Mouse (Mus musculus) hindbrain, embryonic 15.5 days (tissue): ENCODE measurements around the gene Nkx2-3. TPM values are rescaled to one million over a fixed set of nuclear protein-coding genes. Genes with fewer than 3 reads are reported as not detected.

Source experiments
- ATAC-seq: fragments of 200-750 bp; cut with Nextera tagmentation; 2 replicates; pipeline ENCODE4 v1.8.0; 2017; ENCODE audit warnings: low read depth, moderate number of reproducible peaks, moderate TSS enrichment; ENCODE audit not compliant: low FRiP score
- H3K27ac ChIP-seq: fragments of 300-500 bp; sonication (generic); replicated peaks from 2 replicates; pipeline ENCODE4 v1.5.1; 2015; ENCODE audit warnings: mild to moderate bottlenecking, inconsistent platforms
- H3K27me3 ChIP-seq: fragments of 300-500 bp; sonication (generic); 2 replicates; pipeline ENCODE4 v1.6.1; 2015; ENCODE audit warnings: control low read depth, inconsistent platforms
- H3K36me3 ChIP-seq: fragments of 300-500 bp; sonication (generic); 2 replicates; pipeline ENCODE4 v1.6.1; 2015; ENCODE audit warnings: control low read depth, inconsistent platforms
- H3K4me1 ChIP-seq: fragments of 300-500 bp; sonication (generic); replicated peaks from 2 replicates; pipeline ENCODE4 v1.6.1; 2015; ENCODE audit warnings: control low read depth, inconsistent platforms
- H3K4me2 ChIP-seq: fragments of 300-500 bp; sonication (generic); 2 replicates; pipeline ENCODE4 v1.6.1; 2015; ENCODE audit warnings: moderate library complexity, mild to moderate bottlenecking, inconsistent platforms
- H3K4me3 ChIP-seq: fragments of 300-500 bp; sonication (generic); 2 replicates; pipeline ENCODE4 v1.5.1; 2015; ENCODE audit warnings: mild to moderate bottlenecking, inconsistent platforms
- H3K9ac ChIP-seq: fragments of 300-500 bp; sonication (generic); 2 replicates; pipeline ENCODE4 v1.6.1; 2015; ENCODE audit warnings: inconsistent platforms
- H3K9me3 ChIP-seq: fragments of 300-500 bp; sonication (generic); 2 replicates; pipeline ENCODE4 v1.6.1; 2016; ENCODE audit warnings: control low read depth, inconsistent platforms
- WGBS: fragments of 180-500 bp; shearing (Covaris S2); methylation state at CpG from one replicate; pipeline ENCODE4 v1.1.7; 2015; 5-methylcytosine and 5-hydroxymethylcytosine counted together
- polyA plus RNA-seq: library from polyadenylated mRNA; unstranded; fragments of >200 nt; fragmentation: Nextera tagmentation; extraction: Ambion mirVana; gene quantifications from 2 replicates; pipeline ENCODE4 v1.2.1, GENCODE M21; 2015

Nkx2-3 gene
- polyA plus RNA-seq, result 0.21 and 1.1 TPM in 2 replicates

DNA sequence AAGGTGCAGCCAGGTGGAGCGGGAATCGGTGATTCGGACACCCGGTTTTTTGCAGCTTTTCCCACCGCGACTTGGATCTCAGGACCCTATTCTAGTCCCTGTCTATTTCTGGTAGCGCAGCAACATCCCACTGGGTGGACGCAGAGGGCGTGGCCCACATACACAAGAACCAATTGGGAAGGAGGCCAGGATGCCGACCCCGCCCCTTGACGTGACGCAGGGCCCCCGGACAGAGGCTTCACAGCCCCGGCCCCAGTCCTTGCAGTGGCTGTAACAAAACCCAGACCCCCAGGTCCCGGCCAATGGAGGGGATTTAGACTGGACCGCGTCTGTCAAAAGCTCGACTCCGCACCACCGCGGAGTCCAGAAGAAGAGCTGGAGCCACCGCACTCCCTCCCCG is at the start of gene Nkx2-3:
TSS of gene Nkx2-3 (plus strand) at position 275 of the 400 bp plus-strand sequence.
- H3K4me2 ChIP-seq, result no peak within 1 kb of the TSS
- no peaks in the 10 kb centered on the region for H3K9me3 ChIP-seq
- H3K9ac ChIP-seq, result no peak within 1 kb of the TSS
- no peak within 1 kb of the TSS for H3K27ac ChIP-seq
- ATAC-seq, result no peak
- no peak within 1 kb of the TSS for H3K4me3 ChIP-seq
- H3K27me3 ChIP-seq, result peaks cover 70% of the 10 kb centered on the region
- under 1% methylated on average over 24 of the region's 24 CpGs for WGBS
- H3K4me1 ChIP-seq, result peaks cover 15% of the 10 kb centered on the region
- no peaks in the 10 kb centered on the region for H3K36me3 ChIP-seq

DNA sequence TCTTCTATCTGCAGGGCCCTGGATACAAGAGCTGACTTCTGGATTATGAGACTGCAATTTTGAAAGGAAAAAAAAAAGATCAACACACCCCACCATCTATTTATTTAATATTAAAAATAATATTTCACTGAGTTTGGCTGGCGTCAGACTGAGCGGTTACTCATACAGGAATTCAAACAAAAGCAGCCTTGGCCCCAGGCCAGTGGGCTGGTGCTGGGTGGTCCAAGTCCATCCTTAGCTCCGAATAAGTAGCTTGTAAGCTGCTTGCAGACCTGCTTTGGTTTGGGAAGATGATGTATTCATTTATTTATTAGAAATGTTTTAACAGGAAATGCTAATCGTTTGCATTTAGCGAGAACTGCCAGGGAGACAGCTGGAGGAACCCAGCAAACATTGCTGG is 49.0 kb upstream of the Nkx2-3 start:
- Histone ChIP-seq H3K36me3 (no peaks in the 10 kb centered on the region), H3K27ac (no peak overlapping the region), H3K9me3 (no peaks in the 10 kb centered on the region), H3K4me1 (no peaks in the 10 kb centered on the region), H3K27me3 (no peaks in the 10 kb centered on the region), H3K9ac (no peak overlapping the region), H3K4me3 (no peak overlapping the region), H3K4me2 (no peak overlapping the region)
- ATAC-seq, result no peak
- WGBS, result 77% methylated on average over 5 of the region's 5 CpGs

DNA sequence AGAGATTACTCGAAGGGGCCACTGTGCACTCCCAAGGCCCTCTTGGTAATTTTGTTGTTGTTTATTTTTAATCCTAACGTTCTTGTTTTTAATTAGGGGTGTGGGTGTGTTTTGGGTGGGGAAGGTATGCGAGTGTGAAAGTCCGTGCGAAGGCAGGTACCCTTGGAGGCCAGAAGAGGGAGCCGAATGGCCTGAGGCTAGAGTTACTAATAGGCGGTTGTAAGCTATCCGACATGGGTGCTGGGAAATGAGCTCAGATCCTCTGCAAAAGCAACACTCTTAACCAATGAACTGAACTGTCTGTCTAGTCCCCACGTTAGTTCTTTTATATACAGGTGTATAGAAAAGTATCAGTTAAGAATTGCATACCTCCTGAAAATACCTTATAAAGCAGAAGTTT is 43.8 kb upstream of the Nkx2-3 start:
- Histone ChIP-seq H3K27me3 (peaks cover 26% of the 10 kb centered on the region), H3K9me3 (no peaks in the 10 kb centered on the region), H3K4me3 (no peak overlapping the region), H3K4me1 (no peaks in the 10 kb centered on the region; the same call in 1 of the 2 replicates), H3K4me2 (no peak overlapping the region), H3K27ac (no peak overlapping the region), H3K9ac (no peak overlapping the region), H3K36me3 (no peaks in the 10 kb centered on the region)
- ATAC-seq, result no peak
- 53% methylated on average over 9 of the region's 9 CpGs for WGBS

DNA sequence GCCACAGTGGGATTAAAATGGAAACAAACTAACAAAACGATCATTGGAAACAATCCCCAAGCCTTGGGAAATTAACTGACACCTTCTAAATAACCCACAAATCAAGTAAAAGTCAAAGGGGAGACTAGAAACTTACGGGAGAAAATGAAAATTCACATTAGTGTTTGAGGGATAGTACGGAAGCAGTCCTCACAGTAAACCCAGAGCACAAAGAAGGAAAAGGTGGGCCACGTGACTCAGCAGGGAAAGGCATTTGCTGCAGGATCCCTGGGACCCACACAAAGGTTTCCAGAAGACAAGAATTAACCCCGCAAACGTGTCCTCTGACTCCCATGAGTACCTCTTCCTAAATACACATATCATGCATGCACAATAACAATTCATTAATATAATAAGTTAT is 43.0 kb upstream of the Nkx2-3 start:
- H3K9ac ChIP-seq, result no peak overlapping the region
- peaks cover 32% of the 10 kb centered on the region for H3K27me3 ChIP-seq
- no peak overlapping the region for H3K4me2 ChIP-seq
- no peaks in the 10 kb centered on the region for H3K9me3 ChIP-seq
- no peak overlapping the region for H3K27ac ChIP-seq
- 58% methylated on average over 6 of the region's 6 CpGs for WGBS
- H3K4me3 ChIP-seq, result no peak overlapping the region
- no peaks in the 10 kb centered on the region for H3K36me3 ChIP-seq
- H3K4me1 ChIP-seq, result no peaks in the 10 kb centered on the region; the same call in 1 of the 2 replicates
- ATAC-seq, result no peak

DNA sequence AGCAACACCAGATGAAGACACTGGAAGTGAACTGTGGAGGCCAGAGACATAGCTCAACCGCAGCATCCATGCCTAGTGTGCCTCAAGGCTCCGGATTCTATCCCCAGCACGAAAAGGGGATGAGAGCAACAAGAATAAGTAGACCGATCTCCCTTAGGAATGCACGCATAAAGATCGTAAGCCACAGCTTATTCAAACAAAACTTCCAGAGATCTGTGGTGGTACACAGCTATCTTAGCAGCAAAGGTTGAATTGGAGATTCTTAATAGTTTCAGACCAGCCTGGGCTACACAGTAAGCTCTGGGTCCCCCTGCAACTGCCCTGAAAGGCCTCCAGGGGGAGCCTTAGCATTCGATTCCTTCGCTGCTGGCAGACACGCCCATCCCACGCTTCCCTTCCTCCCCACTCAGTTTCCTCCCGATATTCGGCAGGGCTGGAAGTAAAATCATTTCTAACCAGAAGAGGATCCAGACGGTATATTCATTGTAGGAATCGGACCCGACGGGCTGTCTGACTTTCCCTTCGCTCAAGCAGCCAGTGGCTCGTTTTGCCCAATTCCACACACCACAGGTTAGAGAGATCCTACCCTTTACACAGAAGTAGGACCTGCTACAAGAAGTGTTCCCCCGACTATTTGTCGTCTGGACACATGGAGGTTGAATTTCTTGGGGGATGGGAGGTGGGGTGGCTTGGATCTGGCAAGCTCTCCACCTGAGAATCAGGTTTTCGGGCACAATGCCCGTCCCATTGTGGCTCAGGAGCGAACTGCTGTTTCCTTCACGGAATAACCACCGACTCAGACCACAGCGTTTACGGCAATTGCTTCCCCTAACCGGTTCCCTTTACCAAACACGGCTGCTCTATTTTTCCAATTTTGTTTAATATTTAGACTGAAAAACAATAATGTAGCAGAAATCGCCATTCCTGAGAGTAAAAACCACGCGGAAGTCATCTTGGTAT is 41.0 kb upstream of the Nkx2-3 start:
- peaks cover 34% of the 10 kb centered on the region for H3K27me3 ChIP-seq
- peak overlapping the region; percentile 83 for H3K4me2 ChIP-seq
- peak overlapping the region; percentile 49 for H3K4me3 ChIP-seq
- peak overlapping the region; percentile 46 for H3K27ac ChIP-seq
- H3K36me3 ChIP-seq, result no peaks in the 10 kb centered on the region
- peak overlapping the region; percentile 47 for H3K9ac ChIP-seq
- H3K4me1 ChIP-seq, result no peaks in the 10 kb centered on the region; the same call in 1 of the 2 replicates
- peak; percentile 84 for ATAC-seq
- WGBS, result 14% methylated on average over 32 of the region's 32 CpGs
- H3K9me3 ChIP-seq, result no peaks in the 10 kb centered on the region

DNA sequence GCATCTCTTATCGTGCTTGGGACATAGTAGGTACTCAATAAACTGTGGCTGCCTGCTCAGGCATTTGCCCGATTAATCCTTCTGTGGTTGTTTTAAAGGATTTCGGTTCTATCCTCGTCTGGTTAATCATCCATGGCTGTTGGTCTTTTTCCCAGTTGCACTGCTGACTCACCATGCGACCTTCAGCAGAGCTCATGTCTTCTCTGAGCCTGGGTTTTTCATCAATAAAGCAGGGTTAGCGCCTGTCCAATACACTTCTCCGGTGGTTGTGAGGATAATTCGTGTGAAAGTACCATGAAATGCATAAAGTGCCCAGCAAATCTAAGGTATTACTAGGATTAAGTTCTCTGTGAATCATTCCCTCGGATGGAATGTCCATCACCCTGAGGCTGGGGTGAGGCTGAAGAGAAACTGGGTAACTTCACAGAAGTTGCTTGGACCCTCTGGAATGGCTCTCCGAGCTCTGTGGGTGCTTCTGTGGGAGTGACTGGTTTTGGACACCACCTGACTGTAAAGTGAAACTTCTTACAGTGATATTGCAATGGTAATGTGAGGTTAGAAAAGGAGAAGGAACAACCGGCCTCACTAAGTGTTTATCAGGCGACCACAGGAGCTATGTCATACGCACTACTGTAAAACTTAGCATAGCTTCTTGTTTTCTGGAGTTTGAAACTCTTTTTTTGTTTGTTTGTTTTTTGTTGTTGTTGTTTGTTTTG is 32.9 kb upstream of the Nkx2-3 start:
- no peak overlapping the region for H3K9ac ChIP-seq
- ATAC-seq, result no peak
- no peaks in the 10 kb centered on the region for H3K9me3 ChIP-seq
- no peaks in the 10 kb centered on the region for H3K4me1 ChIP-seq
- 88% methylated on average over 13 of the region's 13 CpGs for WGBS
- H3K4me3 ChIP-seq, result no peak overlapping the region
- peaks cover 48% of the 10 kb centered on the region for H3K27me3 ChIP-seq
- H3K27ac ChIP-seq, result no peak overlapping the region
- no peak overlapping the region for H3K4me2 ChIP-seq
- H3K36me3 ChIP-seq, result no peaks in the 10 kb centered on the region

DNA sequence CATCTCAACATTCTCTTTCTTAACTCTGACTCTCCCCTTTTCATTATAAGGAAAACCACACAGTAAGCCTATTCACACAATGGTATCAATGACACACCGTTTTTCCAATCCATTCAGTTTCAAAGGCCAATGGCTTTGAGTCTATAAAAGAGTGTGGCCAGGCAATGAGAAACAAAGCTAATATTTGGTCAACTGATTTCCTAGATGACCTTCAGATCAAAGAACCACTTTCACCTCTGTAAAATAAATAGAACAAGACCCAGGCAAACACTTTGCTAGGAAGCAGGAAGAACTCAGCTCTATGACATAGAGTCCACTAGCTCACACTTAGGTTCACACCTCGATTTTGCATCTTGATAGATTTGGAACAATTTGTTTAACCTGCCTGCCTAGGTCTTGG is 30.9 kb upstream of the Nkx2-3 start:
- Histone ChIP-seq H3K4me3 (no peak overlapping the region), H3K9me3 (no peaks in the 10 kb centered on the region), H3K36me3 (no peaks in the 10 kb centered on the region), H3K4me1 (peaks cover 4% of the 10 kb centered on the region; the same call in 1 of the 2 replicates), H3K9ac (no peak overlapping the region), H3K4me2 (no peak overlapping the region), H3K27me3 (peaks cover 64% of the 10 kb centered on the region), H3K27ac (no peak overlapping the region)
- ATAC-seq, result no peak
- WGBS, result 74% methylated on average over 2 of the region's 2 CpGs

DNA sequence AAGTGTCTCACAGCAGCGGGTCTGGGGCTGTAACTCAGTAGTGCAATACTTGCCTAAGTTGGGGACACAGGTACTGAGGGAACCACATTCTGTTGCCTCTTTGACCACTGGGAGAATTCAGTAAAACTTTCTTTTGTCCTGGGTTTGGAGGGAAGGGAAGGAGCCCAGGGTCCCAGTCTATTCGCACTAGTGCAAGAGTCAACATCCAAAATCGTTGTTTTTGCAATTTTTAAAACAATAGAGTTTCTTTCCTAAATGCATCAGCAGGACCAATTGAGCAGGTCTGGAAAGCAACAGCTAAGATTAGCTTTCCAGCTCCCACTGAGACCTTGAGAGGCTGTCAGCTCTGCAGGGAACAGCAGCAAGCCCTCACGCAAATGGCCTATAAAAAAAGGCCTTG is 28.9 kb upstream of the Nkx2-3 start:
- no peak overlapping the region for H3K27ac ChIP-seq
- 12% methylated on average over 4 of the region's 4 CpGs for whole genome bisulfite sequencing
- H3K4me3 ChIP-seq, result no peak overlapping the region
- no peak overlapping the region for H3K9ac ChIP-seq
- H3K9me3 ChIP-seq, result no peaks in the 10 kb centered on the region
- peaks cover 4% of the 10 kb centered on the region; the same call in 1 of the 2 replicates for H3K4me1 ChIP-seq
- H3K36me3 ChIP-seq, result no peaks in the 10 kb centered on the region
- H3K4me2 ChIP-seq, result no peak overlapping the region
- peaks cover 71% of the 10 kb centered on the region for H3K27me3 ChIP-seq
- no peak for ATAC-seq

DNA sequence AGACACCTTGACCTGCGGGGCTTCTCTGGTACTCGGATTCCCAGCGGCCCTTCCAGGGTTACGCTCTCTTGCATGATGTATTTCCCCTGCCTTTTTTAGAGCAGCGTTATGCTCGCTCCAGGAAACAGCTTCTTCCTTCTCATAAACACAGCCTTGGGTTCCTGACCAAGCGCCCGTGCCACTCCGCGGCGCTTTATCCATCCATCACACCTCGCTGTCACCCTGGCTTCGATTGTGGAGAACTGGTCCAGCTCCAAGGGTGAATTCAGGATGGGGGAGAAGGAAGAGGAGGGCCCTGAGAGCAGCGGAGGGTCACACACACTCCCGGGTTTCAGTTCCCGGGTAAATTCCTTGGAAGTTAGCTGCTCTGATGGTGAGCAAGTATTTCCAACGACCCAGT is 28.5 kb upstream of the Nkx2-3 start:
- Histone ChIP-seq H3K4me3 (no peak overlapping the region), H3K27me3 (peaks cover 72% of the 10 kb centered on the region), H3K4me2 (no peak overlapping the region), H3K9me3 (no peaks in the 10 kb centered on the region), H3K9ac (no peak overlapping the region), H3K4me1 (peaks cover 4% of the 10 kb centered on the region; the same call in 1 of the 2 replicates), H3K27ac (no peak overlapping the region), H3K36me3 (no peaks in the 10 kb centered on the region)
- no peak for ATAC-seq
- WGBS, result 3% methylated on average over 17 of the region's 17 CpGs

DNA sequence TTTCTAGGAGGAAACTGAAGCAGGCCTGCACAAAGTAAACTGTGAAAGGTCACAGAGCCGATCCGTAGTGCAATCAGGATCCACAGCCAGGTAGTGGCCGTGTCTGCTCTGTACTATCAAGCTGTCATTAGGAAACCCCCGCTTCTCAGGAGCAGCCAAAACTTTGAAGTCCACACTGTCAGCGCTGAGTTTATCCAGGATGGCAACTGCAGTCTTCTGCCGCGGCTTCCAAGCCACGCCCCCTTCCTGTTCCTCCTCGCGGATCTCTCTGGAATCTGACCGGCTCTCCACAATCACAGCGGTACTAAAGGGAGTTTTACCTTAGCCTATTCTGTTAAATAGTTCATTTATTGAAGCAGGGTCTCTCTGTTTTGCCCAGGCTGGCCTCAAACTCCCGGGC is 27.3 kb upstream of the Nkx2-3 start:
- H3K9ac ChIP-seq, result no peak overlapping the region
- H3K27ac ChIP-seq, result no peak overlapping the region
- H3K27me3 ChIP-seq, result peaks cover 70% of the 10 kb centered on the region
- H3K36me3 ChIP-seq, result no peaks in the 10 kb centered on the region
- no peaks in the 10 kb centered on the region for H3K9me3 ChIP-seq
- H3K4me2 ChIP-seq, result no peak overlapping the region
- H3K4me1 ChIP-seq, result peaks cover 4% of the 10 kb centered on the region; the same call in 1 of the 2 replicates
- H3K4me3 ChIP-seq, result no peak overlapping the region
- WGBS, result 7% methylated on average over 13 of the region's 13 CpGs
- no peak for ATAC-seq

DNA sequence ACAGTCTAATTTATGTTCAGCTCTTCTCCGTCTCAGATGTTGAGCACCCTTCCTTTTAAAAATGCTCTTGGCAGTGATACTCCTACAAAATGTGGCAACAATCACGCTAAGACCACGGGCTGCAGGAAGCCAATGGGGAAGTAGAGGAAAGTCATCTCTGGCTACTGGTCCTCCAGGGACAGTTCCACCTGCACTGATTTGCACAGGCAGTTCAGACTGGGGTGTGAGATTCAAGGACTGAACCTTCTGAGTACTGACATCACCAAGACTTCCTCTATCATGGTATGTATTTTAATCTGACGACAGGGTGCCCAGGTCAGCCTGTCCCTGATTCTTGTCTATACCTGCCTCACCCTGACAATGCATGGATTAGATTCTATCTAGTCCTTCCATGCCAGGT is 20.1 kb upstream of the Nkx2-3 start:
- 77% methylated on average over 4 of the region's 4 CpGs for WGBS
- peaks cover 54% of the 10 kb centered on the region for H3K27me3 ChIP-seq
- ATAC-seq, result no peak

DNA sequence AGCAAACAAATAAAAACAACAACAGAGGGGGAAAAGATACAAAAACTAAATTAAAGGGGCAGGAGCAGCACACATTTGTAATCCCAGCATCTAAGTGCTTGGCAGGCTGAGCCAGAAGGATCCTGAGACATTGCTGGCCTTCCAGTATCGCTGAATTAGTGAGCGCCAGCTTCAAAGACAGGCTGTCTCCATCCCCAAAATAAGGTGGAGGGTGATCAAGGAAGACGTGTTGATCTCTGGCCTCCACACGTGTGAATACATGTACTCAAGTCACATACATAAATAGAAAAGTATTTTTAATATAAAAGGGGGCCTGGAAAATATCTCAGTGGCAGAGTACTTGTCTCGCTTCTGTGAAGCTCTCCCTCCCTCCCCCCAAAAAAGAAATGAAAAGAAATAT is 15.1 kb upstream of the Nkx2-3 start:
- 0 out of 2 replicates have a peak, but pooled peaks cover 4% of the 10 kb centered on the region for H3K9me3 ChIP-seq
- H3K27me3 ChIP-seq, result peaks cover 96% of the 10 kb centered on the region
- no peaks in the 10 kb centered on the region for H3K4me1 ChIP-seq
- no peak overlapping the region for H3K4me2 ChIP-seq
- 11% methylated on average over 5 of the region's 5 CpGs for WGBS
- H3K4me3 ChIP-seq, result no peak overlapping the region
- ATAC-seq, result no peak
- H3K27ac ChIP-seq, result no peak overlapping the region
- no peak overlapping the region for H3K9ac ChIP-seq
- no peaks in the 10 kb centered on the region for H3K36me3 ChIP-seq

More for the DNA sequence above, 20.1 kb upstream of the Nkx2-3 start:
- H3K4me3 ChIP-seq, result no peak overlapping the region
- H3K9me3 ChIP-seq, result 0 out of 2 replicates have a peak, but pooled peaks cover 4% of the 10 kb centered on the region
- no peak overlapping the region for H3K9ac ChIP-seq
- H3K4me2 ChIP-seq, result no peak overlapping the region
- no peaks in the 10 kb centered on the region for H3K4me1 ChIP-seq
- H3K36me3 ChIP-seq, result no peaks in the 10 kb centered on the region
- no peak overlapping the region for H3K27ac ChIP-seq
